Mouse (Mus musculus) embryo, embryonic 10.5 days (tissue): ENCODE measurements around the gene Gm3839.
"Not testable (repeated sequence)": the region's sequence is repeated elsewhere in the genome, so short reads cannot be mapped to it uniquely, and the experiment has no call there.

Source experiments
- DNase-seq: peaks from one replicate; pipeline ENCODE4 v3.0.0-alpha.2; 2015; ENCODE audit warnings: low spot score

The Gm3839 gene

GRCm38 (mm10) chr14:11356626-11357025 is at the start of gene Gm3839:
Gene Gm3839 (minus strand): TSS chr14:11356726.
- not testable (repeated sequence) for DNase-seq

GRCm38 (mm10) chr14:11405661-11406060 is 49.1 kb upstream of the Gm3839 start:
- DNase-seq = no peak

GRCm38 (mm10) chr14:11377846-11378245 is 21.3 kb upstream of the Gm3839 start:
- no peak for DNase-seq

GRCm38 (mm10) chr14:11375225-11375624 is 18.7 kb upstream of the Gm3839 start:
- no peak for DNase-seq

GRCm38 (mm10) chr14:11346086-11346485 is 10.4 kb downstream of the Gm3839 start:
- no peak for DNase-seq

GRCm38 (mm10) chr14:11329993-11330392 is 26.5 kb downstream of the Gm3839 start:
- DNase-seq = peak; percentile 58

- peak; percentile 55 for DNase-seq
These were observed 49.4 kb downstream of the Gm3839 start for GRCm38 (mm10) chr14:11307079-11307478.

- not testable (repeated sequence) for DNase-seq
These were observed 68.6 kb downstream of the Gm3839 start for GRCm38 (mm10) chr14:11287956-11288355.

GRCm38 (mm10) chr14:11257161-11257705 is 99.3 kb downstream of the Gm3839 start:
- DNase-seq = no peak

GRCm38 (mm10) chr14:11248053-11248452 is 108.5 kb downstream of the Gm3839 start:
- DNase-seq = no peak

GRCm38 (mm10) chr14:11244546-11244945 is 112.0 kb downstream of the Gm3839 start:
- no peak for DNase-seq

- DNase-seq = no peak
These were observed 124.4 kb downstream of the Gm3839 start for GRCm38 (mm10) chr14:11232086-11232485.
